Mouse (Mus musculus): ENCODE measurements around the gene Rnf207. TPM values are rescaled to one million over a fixed set of nuclear protein-coding genes. Genes with fewer than 3 reads are reported as not detected.

Rnf207 gene
- polyA plus RNA-seq, 1 experiment from 2014 or later: 0.32 TPM

GRCm38 (mm10) chr4:152266236-152266895, 52.4 kb downstream of the Rnf207 start:
- no peak for ATAC-seq (ENCODE audit: low FRiP score, low read depth)
- H3K27me3 ChIP-seq: no peaks in the 10 kb centered on the region
- H3K9ac ChIP-seq: no peak overlapping the region
- H3K4me2 ChIP-seq (replicated peaks): no peak overlapping the region
- H3K36me3 ChIP-seq: no peaks in the 10 kb centered on the region
- no peak overlapping the region for H3K4me3 ChIP-seq
- no peaks in the 10 kb centered on the region for H3K9me3 ChIP-seq
- no peak overlapping the region for H3K27ac ChIP-seq
- WGBS: 40% methylated on average over 10 of the region's 10 CpGs
- peaks cover 25% of the 10 kb centered on the region for H3K4me1 ChIP-seq

- Histone ChIP-seq H3K4me2 (replicated peaks) (no peak overlapping the region), H3K4me1 (peaks cover 27% of the 10 kb centered on the region), H3K4me3 (no peak overlapping the region), H3K27me3 (no peaks in the 10 kb centered on the region), H3K9me3 (no peaks in the 10 kb centered on the region), H3K36me3 (no peaks in the 10 kb centered on the region), H3K27ac (no peak overlapping the region), H3K9ac (no peak overlapping the region)
- ATAC-seq (ENCODE audit: low FRiP score, low read depth): no peak
- 59% methylated on average over 5 of the region's 5 CpGs for WGBS
Measured at GRCm38 (mm10) chr4:152265791-152266190, 53.0 kb downstream of the Rnf207 start.

GRCm38 (mm10) chr4:152264867-152265568, 53.8 kb downstream of the Rnf207 start:
- H3K4me2 ChIP-seq (replicated peaks): no peak overlapping the region
- H3K36me3 ChIP-seq: no peaks in the 10 kb centered on the region
- 85% methylated on average over 9 of the region's 9 CpGs for WGBS
- H3K9me3 ChIP-seq: no peaks in the 10 kb centered on the region
- ATAC-seq (ENCODE audit: low FRiP score, low read depth): no peak
- H3K9ac ChIP-seq: no peak overlapping the region
- H3K27ac ChIP-seq: no peak overlapping the region
- H3K27me3 ChIP-seq: no peaks in the 10 kb centered on the region
- peaks cover 27% of the 10 kb centered on the region for H3K4me1 ChIP-seq
- H3K4me3 ChIP-seq: no peak overlapping the region

GRCm38 (mm10) chr4:152264177-152264530, 54.6 kb downstream of the Rnf207 start:
- Histone ChIP-seq H3K4me1 (peaks cover 27% of the 10 kb centered on the region), H3K4me2 (replicated peaks) (no peak overlapping the region), H3K4me3 (no peak overlapping the region), H3K9ac (no peak overlapping the region), H3K36me3 (no peaks in the 10 kb centered on the region), H3K9me3 (no peaks in the 10 kb centered on the region), H3K27me3 (no peaks in the 10 kb centered on the region), H3K27ac (no peak overlapping the region)
- whole genome bisulfite sequencing: 52% methylated on average over 4 of the region's 4 CpGs
- ATAC-seq (ENCODE audit: low FRiP score, low read depth): no peak

GRCm38 (mm10) chr4:152263512-152264176, 55.1 kb downstream of the Rnf207 start:
- 31% methylated on average over 10 of the region's 10 CpGs for WGBS
- Histone ChIP-seq H3K9ac (no peak overlapping the region), H3K9me3 (no peaks in the 10 kb centered on the region), H3K27ac (no peak overlapping the region), H3K36me3 (no peaks in the 10 kb centered on the region), H3K4me2 (replicated peaks) (no peak overlapping the region), H3K27me3 (no peaks in the 10 kb centered on the region), H3K4me3 (no peak overlapping the region), H3K4me1 (peaks cover 27% of the 10 kb centered on the region)
- ATAC-seq (ENCODE audit: low FRiP score, low read depth): peak; percentile 19; the same call in 1 of the 2 replicates

- Histone ChIP-seq H3K27ac (no peak overlapping the region), H3K27me3 (no peaks in the 10 kb centered on the region), H3K36me3 (no peaks in the 10 kb centered on the region), H3K4me2 (replicated peaks) (no peak overlapping the region), H3K9me3 (no peaks in the 10 kb centered on the region), H3K4me3 (no peak overlapping the region), H3K9ac (no peak overlapping the region), H3K4me1 (peaks cover 27% of the 10 kb centered on the region)
- ATAC-seq (ENCODE audit: low FRiP score, low read depth): no peak
- WGBS: 60% methylated on average over 9 of the region's 9 CpGs
Measured at GRCm38 (mm10) chr4:152263089-152263488, 55.7 kb downstream of the Rnf207 start.

- H3K4me3 ChIP-seq: no peak overlapping the region
- no peaks in the 10 kb centered on the region for H3K9me3 ChIP-seq
- H3K27me3 ChIP-seq: no peaks in the 10 kb centered on the region
- no peak overlapping the region for H3K4me2 ChIP-seq (replicated peaks)
- WGBS: 64% methylated on average over 9 of the region's 9 CpGs
- no peaks in the 10 kb centered on the region for H3K36me3 ChIP-seq
- peaks cover 27% of the 10 kb centered on the region for H3K4me1 ChIP-seq
- 0 out of 2 replicates have a peak overlapping the region, but pooled peaks have one; percentile 13 for H3K9ac ChIP-seq
- no peak for ATAC-seq (ENCODE audit: low FRiP score, low read depth)
- H3K27ac ChIP-seq: no peak overlapping the region
Measured at GRCm38 (mm10) chr4:152262187-152262586, 56.6 kb downstream of the Rnf207 start.

- Histone ChIP-seq H3K4me1 (peaks cover 27% of the 10 kb centered on the region), H3K9ac (no peak overlapping the region), H3K9me3 (no peaks in the 10 kb centered on the region), H3K4me3 (no peak overlapping the region), H3K27me3 (no peaks in the 10 kb centered on the region), H3K27ac (no peak overlapping the region), H3K36me3 (no peaks in the 10 kb centered on the region), H3K4me2 (replicated peaks) (no peak overlapping the region)
- WGBS: 90% methylated on average over 8 of the region's 8 CpGs
- ATAC-seq (ENCODE audit: low FRiP score, low read depth): no peak
Measured at GRCm38 (mm10) chr4:152260451-152260850, 58.3 kb downstream of the Rnf207 start.

- Histone ChIP-seq H3K36me3 (no peaks in the 10 kb centered on the region), H3K27me3 (no peaks in the 10 kb centered on the region), H3K4me2 (replicated peaks) (no peak overlapping the region), H3K4me3 (no peak overlapping the region), H3K27ac (no peak overlapping the region), H3K9ac (no peak overlapping the region), H3K4me1 (peaks cover 8% of the 10 kb centered on the region), H3K9me3 (no peaks in the 10 kb centered on the region)
- 51% methylated on average over 6 of the region's 6 CpGs for WGBS
- ATAC-seq (ENCODE audit: low FRiP score, low read depth): no peak
Measured at GRCm38 (mm10) chr4:152257070-152257469, 61.7 kb downstream of the Rnf207 start.

Other genes with a start within 250 kb of the Rnf207 start
- gene Plekhg5, start 246.5 kb downstream of the Rnf207 start, polyA plus RNA-seq (2015; fragmentation: Nextera tagmentation; extraction: Ambion mirVana): 17.3 TPM in 2 replicates
- gene Tnfrsf25, start 203.1 kb downstream of the Rnf207 start, polyA plus RNA-seq (2015; fragmentation: Nextera tagmentation; extraction: Ambion mirVana): 0.86 and 1.9 TPM in 2 replicates
- 0.88 and 1.5 TPM in 2 replicates for gene Espn, start 166.6 kb downstream of the Rnf207 start, polyA plus RNA-seq (2015; fragmentation: Nextera tagmentation; extraction: Ambion mirVana)
- gene Hes2, start 160.1 kb downstream of the Rnf207 start, polyA plus RNA-seq (2015; fragmentation: Nextera tagmentation; extraction: Ambion mirVana): not detected in 2 replicates
- gene Acot7, start 140.9 kb downstream of the Rnf207 start, polyA plus RNA-seq (2015; fragmentation: Nextera tagmentation; extraction: Ambion mirVana): 49.0 and 53.2 TPM in 2 replicates
- 9.8 and 10.6 TPM in 2 replicates for gene Gpr153, start 44.8 kb downstream of the Rnf207 start, polyA plus RNA-seq (2015; fragmentation: Nextera tagmentation; extraction: Ambion mirVana)
- gene Hes3, start 27.3 kb downstream of the Rnf207 start, polyA plus RNA-seq (2015; fragmentation: Nextera tagmentation; extraction: Ambion mirVana): not detected in 2 replicates
- 21.8 and 27.0 TPM in 2 replicates for gene Icmt, start 21.8 kb downstream of the Rnf207 start, polyA plus RNA-seq (2015; fragmentation: Nextera tagmentation; extraction: Ambion mirVana)
- gene Rpl22, start 6.7 kb upstream of the Rnf207 start, polyA plus RNA-seq (2015; fragmentation: Nextera tagmentation; extraction: Ambion mirVana): 371 and 395 TPM in 2 replicates
- 0.34 and 0.40 TPM in 2 replicates for gene Chd5, start 19.7 kb upstream of the Rnf207 start, polyA plus RNA-seq (2015; fragmentation: Nextera tagmentation; extraction: Ambion mirVana)
- gene Nphp4, start 157.7 kb upstream of the Rnf207 start, polyA plus RNA-seq (2015; fragmentation: Nextera tagmentation; extraction: Ambion mirVana): 2.4 and 3.2 TPM in 2 replicates
- 8.7 and 9.7 TPM in 2 replicates for gene Kcnab2, start 158.9 kb upstream of the Rnf207 start, polyA plus RNA-seq (2015; fragmentation: Nextera tagmentation; extraction: Ambion mirVana)

Data from limb, embryonic 13.5 days (tissue).